Mouse (Mus musculus) cortical plate, adult 2 months (tissue): Measurements from ENCODE around the gene Cd40lg. TPM values are rescaled to one million over a fixed set of nuclear protein-coding genes. Genes with fewer than 3 reads are reported as not detected.

ENCODE experiments used
- H3K27ac ChIP-seq: fragments of 200-500 bp; 2 replicates; pipeline ENCODE4 v1.5.1; 2012; ENCODE audit warnings: low read length, control low read depth, inconsistent platforms; ENCODE audit not compliant: insufficient read depth
- H3K4me1 ChIP-seq: fragments of 200-500 bp; 2 replicates; pipeline ENCODE4 v1.6.1; 2011; ENCODE audit warnings: low read length; ENCODE audit not compliant: control insufficient read depth, insufficient read depth
- H3K4me3 ChIP-seq: fragments of 200-500 bp; 2 replicates; pipeline ENCODE4 v1.5.1; 2011; ENCODE audit warnings: mild to moderate bottlenecking, low read length, control low read depth; ENCODE audit not compliant: insufficient read depth
- CTCF ChIP-seq: fragments of 200-500 bp; IDR thresholded peaks from 2 replicates; pipeline ENCODE4 v1.5.1; 2011; ENCODE audit warnings: mild to moderate bottlenecking, control low read depth, low read length; ENCODE audit not compliant: insufficient read depth; ENCODE audit errors: extremely low read depth
- POLR2A ChIP-seq: fragments of 200-500 bp; IDR thresholded peaks from 2 replicates; pipeline ENCODE4 v1.6.1; 2011; ENCODE audit warnings: mild to moderate bottlenecking, low read length, control low read depth; ENCODE audit not compliant: insufficient read depth; ENCODE audit errors: extremely low read depth
- polyA plus RNA-seq: library from polyadenylated mRNA; depleted of rRNA; stranded (reverse); fragments of >200 nt; gene quantifications from 2 replicates; pipeline ENCODE4 v1.2.3, GENCODE M21; 2012; rRNA removed

Cd40lg gene
- polyA plus RNA-seq, 1 experiment = not detected

DNA sequence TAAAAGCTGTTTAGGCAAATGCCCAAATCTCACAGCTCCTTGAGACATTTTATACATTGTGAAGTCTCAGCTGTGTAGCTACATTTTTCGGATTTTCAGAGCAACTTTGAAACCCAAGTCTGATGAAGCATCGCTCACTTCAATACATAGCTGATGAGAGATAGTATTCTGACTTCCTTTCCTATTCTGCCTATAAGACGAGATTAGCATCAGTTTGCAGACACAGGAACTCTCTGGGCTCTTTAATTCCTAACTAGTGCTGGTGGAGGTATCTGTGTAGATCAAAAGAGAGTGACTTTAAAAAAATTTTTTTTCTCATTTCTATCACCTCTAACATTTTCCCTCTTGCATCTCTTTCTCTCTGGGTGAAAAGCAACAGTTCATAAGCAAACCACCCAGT, 26.6 kb downstream of the Cd40lg start:
- TF ChIP-seq POLR2A = no peak
- no peak for TF ChIP-seq CTCF
- no peak overlapping the region for H3K27ac ChIP-seq
- H3K4me3 ChIP-seq = no peak overlapping the region
- H3K4me1 ChIP-seq = no peaks in the 10 kb centered on the region

DNA sequence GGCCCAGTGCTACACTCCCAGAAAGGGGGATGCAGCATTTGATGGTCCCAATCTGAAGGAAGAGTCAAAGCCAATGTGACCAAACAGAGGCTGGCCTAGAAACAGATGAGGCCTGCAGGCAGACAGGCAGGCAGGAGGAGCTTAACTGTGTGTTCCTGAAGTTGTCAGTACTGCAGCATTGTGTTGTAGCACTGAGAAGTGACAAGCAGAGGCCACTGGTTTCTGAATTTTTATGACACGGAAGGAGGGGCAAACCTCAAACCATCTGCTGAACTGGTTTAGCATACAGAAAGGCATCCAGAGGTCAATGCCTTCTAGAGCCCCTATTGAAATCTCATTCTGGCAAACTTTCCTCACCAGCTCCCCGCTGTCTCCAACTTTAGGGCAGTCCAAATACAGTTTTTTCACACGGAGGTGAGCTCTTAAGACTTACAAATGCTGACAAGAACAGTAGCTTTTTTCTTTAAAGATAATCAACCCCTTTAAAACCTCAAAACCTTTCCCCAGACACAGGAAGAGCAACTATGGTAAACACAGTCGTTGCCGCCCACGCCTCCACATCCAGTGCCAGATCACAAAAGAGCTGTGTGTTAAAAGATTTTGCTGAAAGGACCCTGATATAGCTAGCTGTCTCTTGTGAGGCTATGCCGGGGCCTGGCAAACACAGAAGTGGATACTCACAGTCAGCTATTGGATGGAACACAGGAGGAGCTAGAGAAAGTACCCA, 41.5 kb downstream of the Cd40lg start:
- Histone ChIP-seq H3K4me3 (no peak overlapping the region), H3K4me1 (no peaks in the 10 kb centered on the region), H3K27ac (no peak overlapping the region)
- no peak for TF ChIP-seq CTCF
- no peak for TF ChIP-seq POLR2A

GRCm38 (mm10) chrX:57260744-57261143, 48.8 kb downstream of the Cd40lg start:
- TF ChIP-seq CTCF = peak; percentile 57
- no peak for TF ChIP-seq POLR2A
- H3K4me3 ChIP-seq = no peak overlapping the region
- no peak overlapping the region for H3K27ac ChIP-seq
- no peaks in the 10 kb centered on the region for H3K4me1 ChIP-seq

DNA sequence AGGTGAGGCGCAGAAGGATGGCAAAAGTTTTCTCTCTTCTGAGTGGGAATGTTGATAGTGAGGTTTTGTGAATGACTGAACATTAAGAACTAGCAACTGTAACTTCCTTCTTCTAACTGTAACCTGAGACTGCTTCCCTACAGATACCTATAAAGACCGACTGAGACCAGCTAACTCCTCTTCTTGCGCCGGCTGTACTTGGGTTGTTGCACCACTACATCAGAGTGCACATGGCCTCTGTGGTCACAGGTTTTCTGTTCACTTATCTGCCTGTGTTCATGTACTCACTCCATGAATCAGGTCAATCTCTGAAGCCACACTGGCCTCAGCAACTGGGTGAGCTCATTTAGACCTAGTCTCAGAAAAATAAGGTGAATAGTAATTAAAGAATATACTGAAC, 51.6 kb downstream of the Cd40lg start:
- TF ChIP-seq CTCF = no peak
- no peak for TF ChIP-seq POLR2A
- Histone ChIP-seq H3K27ac (no peak overlapping the region), H3K4me1 (no peaks in the 10 kb centered on the region)

More for the DNA sequence above, 51.6 kb downstream of the Cd40lg start:
- H3K4me3 ChIP-seq = no peak overlapping the region

Other genes starting within 250 kb of the Cd40lg start
- gene Brs3, start 169.1 kb upstream of the Cd40lg start, polyA plus RNA-seq = not detected in 2 replicates
- gene Htatsf1, start 158.6 kb upstream of the Cd40lg start, polyA plus RNA-seq = 35.7 and 38.0 TPM in 2 replicates
- not detected in 2 replicates for gene Vgll1, start 124.0 kb upstream of the Cd40lg start, polyA plus RNA-seq
- 13.4 and 17.1 TPM in 2 replicates for gene Arhgef6, start 126.6 kb downstream of the Cd40lg start, polyA plus RNA-seq
- 54.3 and 58.8 TPM in 2 replicates for gene Rbmx, start 180.9 kb downstream of the Cd40lg start, polyA plus RNA-seq
- gene Gm364, start 197.0 kb downstream of the Cd40lg start, polyA plus RNA-seq = not detected in 2 replicates